Mouse (Mus musculus) lung, embryonic 14.5 days (tissue): ENCODE results near the gene Prune2. TPM values are rescaled to one million over a fixed set of nuclear protein-coding genes. Genes with fewer than 3 reads are reported as not detected.

Experiments used
- ATAC-seq: fragments of 200-750 bp; cut with Nextera tagmentation; 2 replicates; pipeline ENCODE4 v1.8.0; 2017; ENCODE audit warnings: mild to moderate bottlenecking, moderate TSS enrichment, moderate library complexity; ENCODE audit not compliant: insufficient read depth
- DNase-seq: peaks from one replicate; pipeline ENCODE4 v3.0.0-alpha.2; 2015
- H3K27ac ChIP-seq: fragments of 300-500 bp; sonication (generic); 2 replicates; pipeline ENCODE4 v1.5.1; 2014; ENCODE audit warnings: low read depth, mild to moderate bottlenecking, moderate library complexity
- H3K27me3 ChIP-seq: fragments of 300-500 bp; sonication (generic); 2 replicates; pipeline ENCODE4 v1.6.1; 2014; ENCODE audit warnings: low read length, control low read depth; ENCODE audit not compliant: insufficient read depth
- H3K36me3 ChIP-seq: fragments of 300-500 bp; sonication (generic); 2 replicates; pipeline ENCODE4 v1.6.1; 2014; ENCODE audit warnings: control low read depth; ENCODE audit not compliant: insufficient read depth
- H3K4me1 ChIP-seq: fragments of 300-500 bp; sonication (generic); 2 replicates; pipeline ENCODE4 v1.6.1; 2014; ENCODE audit warnings: antibody characterized with exemption, control low read depth; ENCODE audit not compliant: insufficient read depth
- H3K4me2 ChIP-seq: fragments of 300-500 bp; sonication (generic); 2 replicates; pipeline ENCODE4 v1.6.1; 2014; ENCODE audit warnings: mild to moderate bottlenecking
- H3K4me3 ChIP-seq: fragments of 300-500 bp; sonication (generic); 2 replicates; pipeline ENCODE4 v1.5.1; 2014; ENCODE audit warnings: low read depth, low read length
- H3K9ac ChIP-seq: fragments of 300-500 bp; sonication (generic); 2 replicates; pipeline ENCODE4 v1.6.1; 2014
- H3K9me3 ChIP-seq: fragments of 300-500 bp; sonication (generic); 2 replicates; pipeline ENCODE4 v1.6.1; 2016; ENCODE audit warnings: low read depth, low read length, control low read depth
- CTCF ChIP-seq: IDR thresholded peaks from 2 replicates; pipeline ENCODE4 v1.5.1; 2016; ENCODE audit warnings: antibody characterized with exemption, low read depth
- WGBS: fragments of 180-500 bp; shearing (Covaris S2); extraction: QIAGEN DNeasy Blood & Tissue Kit; methylation state at CpG from one replicate; pipeline ENCODE4 v1.1.7; 2014; 5-methylcytosine and 5-hydroxymethylcytosine counted together
- polyA plus RNA-seq: library from polyadenylated mRNA; unstranded; fragments of >200 nt; fragmentation: Nextera tagmentation; extraction: Ambion mirVana; gene quantifications from 2 replicates; pipeline ENCODE4 v1.2.1, GENCODE M21; 2014

Prune2 gene
- polyA plus RNA-seq, 1 experiment from 2014 or later, result 1.4 TPM

GRCm38 (mm10) chr19:17225570-17226083 lies 269.7 kb downstream of the Prune2 start:
- no peak for DNase-seq
- 63% methylated on average over 5 of the region's 5 CpGs for WGBS
- Histone ChIP-seq H3K36me3 (no peaks in the 10 kb centered on the region), H3K4me2 (no peak overlapping the region), H3K4me1 (no peaks in the 10 kb centered on the region), H3K4me3 (no peak overlapping the region), H3K27me3 (no peaks in the 10 kb centered on the region), H3K27ac (no peak overlapping the region), H3K9me3 (no peaks in the 10 kb centered on the region), H3K9ac (no peak overlapping the region)
- ATAC-seq, result no peak
- no peak for TF ChIP-seq CTCF

- no peak for TF ChIP-seq CTCF
- no peak overlapping the region for H3K27ac ChIP-seq
- no peaks in the 10 kb centered on the region for H3K27me3 ChIP-seq
- no peaks in the 10 kb centered on the region for H3K9me3 ChIP-seq
- H3K4me2 ChIP-seq, result no peak overlapping the region
- H3K4me1 ChIP-seq, result no peaks in the 10 kb centered on the region
- no peak overlapping the region for H3K4me3 ChIP-seq
- H3K9ac ChIP-seq, result no peak overlapping the region
- no peak for DNase-seq
- no peaks in the 10 kb centered on the region for H3K36me3 ChIP-seq
- no peak for ATAC-seq
- WGBS, result 82% methylated on average over 8 of the region's 8 CpGs
These were observed 270.2 kb downstream of the Prune2 start for GRCm38 (mm10) chr19:17226096-17226495.

GRCm38 (mm10) chr19:17230013-17230412 lies 274.1 kb downstream of the Prune2 start:
- no peaks in the 10 kb centered on the region for H3K27me3 ChIP-seq
- WGBS, result 28% methylated on average over 1 of the region's 1 CpGs
- no peak overlapping the region for H3K4me3 ChIP-seq
- no peaks in the 10 kb centered on the region for H3K36me3 ChIP-seq
- H3K4me2 ChIP-seq, result no peak overlapping the region
- H3K9me3 ChIP-seq, result no peaks in the 10 kb centered on the region
- ATAC-seq (no peak), DNase-seq (no peak)
- no peak overlapping the region for H3K9ac ChIP-seq
- TF ChIP-seq CTCF, result no peak
- no peaks in the 10 kb centered on the region for H3K4me1 ChIP-seq
- H3K27ac ChIP-seq, result no peak overlapping the region

- Histone ChIP-seq H3K4me2 (no peak overlapping the region), H3K36me3 (no peaks in the 10 kb centered on the region), H3K27me3 (no peaks in the 10 kb centered on the region), H3K27ac (no peak overlapping the region), H3K9ac (no peak overlapping the region), H3K4me3 (no peak overlapping the region), H3K4me1 (no peaks in the 10 kb centered on the region), H3K9me3 (no peaks in the 10 kb centered on the region)
- no peak for DNase-seq
- 70% methylated on average over 3 of the region's 3 CpGs for WGBS
- no peak for ATAC-seq
- TF ChIP-seq CTCF, result no peak
These were observed 282.6 kb downstream of the Prune2 start for GRCm38 (mm10) chr19:17238471-17238870.

DNA sequence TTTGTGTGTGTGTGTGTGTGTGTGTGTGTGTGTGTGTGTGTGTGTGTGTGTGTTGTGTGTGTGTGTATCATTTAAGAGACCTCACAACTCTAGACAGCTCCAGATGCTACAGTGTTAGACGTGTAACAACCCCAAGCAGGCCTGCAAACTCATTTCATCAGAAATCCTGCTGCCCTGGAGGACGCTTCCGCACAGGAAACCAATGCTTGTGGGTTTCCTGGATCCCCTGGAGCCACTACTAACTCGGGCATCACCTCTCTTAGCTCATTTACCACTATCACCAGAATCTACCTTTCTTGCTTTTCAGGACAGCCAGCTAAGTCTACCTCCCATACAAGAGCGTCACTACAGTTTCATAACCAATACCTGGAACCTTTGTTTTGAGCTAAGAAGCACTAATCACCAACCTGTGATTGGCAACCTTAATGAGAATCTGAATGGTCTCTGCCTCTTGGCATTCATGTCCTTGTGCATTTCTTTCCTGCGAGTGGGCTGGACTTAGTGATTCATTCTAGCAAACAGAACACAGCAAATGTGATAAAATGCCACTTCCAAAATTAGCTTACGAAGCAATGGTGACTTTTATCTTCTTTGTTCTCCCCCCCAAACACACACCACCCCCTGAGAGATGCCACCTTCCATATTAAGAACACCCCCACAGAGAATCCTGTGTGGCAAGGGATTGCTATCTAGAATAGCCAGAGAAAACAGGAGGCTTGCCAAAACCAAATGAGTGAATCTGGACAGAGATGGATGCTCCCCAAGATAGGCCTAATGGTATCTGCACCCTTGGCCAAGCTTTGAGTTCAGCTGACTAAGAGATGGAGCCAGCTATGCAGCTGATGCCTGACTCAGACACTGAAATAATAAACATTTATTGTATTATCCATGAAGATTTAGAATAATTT lies 284.5 kb downstream of the Prune2 start:
- 77% methylated on average over 7 of the region's 7 CpGs for WGBS

GRCm38 (mm10) chr19:17241206-17241605 lies 285.3 kb downstream of the Prune2 start:
- no peak overlapping the region for H3K9ac ChIP-seq
- no peak overlapping the region for H3K4me3 ChIP-seq
- TF ChIP-seq CTCF, result no peak
- ATAC-seq, result no peak
- no peak overlapping the region for H3K4me2 ChIP-seq
- no peaks in the 10 kb centered on the region for H3K36me3 ChIP-seq
- H3K9me3 ChIP-seq, result no peaks in the 10 kb centered on the region
- no peaks in the 10 kb centered on the region for H3K4me1 ChIP-seq
- H3K27me3 ChIP-seq, result no peaks in the 10 kb centered on the region
- H3K27ac ChIP-seq, result no peak overlapping the region
- DNase-seq, result no peak
- 65% methylated on average over 1 of the region's 1 CpGs for WGBS

More for the DNA sequence above, 284.5 kb downstream of the Prune2 start:
- peak; percentile 56; the same call in 1 of the 2 replicates for ATAC-seq
- Histone ChIP-seq H3K4me3 (no peak overlapping the region), H3K27me3 (no peaks in the 10 kb centered on the region), H3K36me3 (no peaks in the 10 kb centered on the region), H3K9me3 (no peaks in the 10 kb centered on the region), H3K27ac (no peak overlapping the region), H3K9ac (no peak overlapping the region), H3K4me1 (no peaks in the 10 kb centered on the region), H3K4me2 (no peak overlapping the region)
- DNase-seq, result peak; percentile 54
- no peak for TF ChIP-seq CTCF

DNA sequence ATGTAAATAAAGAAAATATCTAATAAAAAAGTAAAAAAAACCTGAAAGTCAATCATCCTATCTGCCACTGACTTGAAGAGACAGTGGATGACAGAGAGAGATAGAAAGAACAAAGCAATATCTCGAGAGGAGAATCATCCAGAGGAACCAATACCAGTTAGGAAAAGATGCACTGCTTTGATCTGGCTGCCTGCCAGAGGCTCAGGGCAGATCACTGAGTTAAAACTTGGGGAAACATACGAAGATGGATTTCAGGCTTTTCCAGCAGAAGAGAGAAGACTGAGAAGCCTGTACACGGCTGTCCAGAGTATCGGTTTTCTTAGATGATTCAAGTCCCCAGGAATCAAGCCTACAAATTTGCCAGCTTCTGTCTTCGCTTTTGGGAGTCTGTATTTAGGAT lies 287.0 kb downstream of the Prune2 start:
- DNase-seq (no peak), ATAC-seq (no peak)
- no peaks in the 10 kb centered on the region for H3K9me3 ChIP-seq
- no peak for TF ChIP-seq CTCF
- 60% methylated on average over 5 of the region's 5 CpGs for WGBS
- H3K4me3 ChIP-seq, result no peak overlapping the region
- no peaks in the 10 kb centered on the region for H3K27me3 ChIP-seq
- H3K9ac ChIP-seq, result no peak overlapping the region
- no peaks in the 10 kb centered on the region for H3K4me1 ChIP-seq
- no peaks in the 10 kb centered on the region for H3K36me3 ChIP-seq
- H3K4me2 ChIP-seq, result no peak overlapping the region
- no peak overlapping the region for H3K27ac ChIP-seq
